Mouse (Mus musculus): Measurements from ENCODE around the gene Hint2. TPM values are rescaled to one million over a fixed set of nuclear protein-coding genes. Genes with fewer than 3 reads are reported as not detected.
A peak's percentile ranks its signal among the peaks of the same experiment; 100 is the strongest.

Hint2 gene
- polyA plus RNA-seq, 1 experiment from 2014 or later = 263 TPM

DNA sequence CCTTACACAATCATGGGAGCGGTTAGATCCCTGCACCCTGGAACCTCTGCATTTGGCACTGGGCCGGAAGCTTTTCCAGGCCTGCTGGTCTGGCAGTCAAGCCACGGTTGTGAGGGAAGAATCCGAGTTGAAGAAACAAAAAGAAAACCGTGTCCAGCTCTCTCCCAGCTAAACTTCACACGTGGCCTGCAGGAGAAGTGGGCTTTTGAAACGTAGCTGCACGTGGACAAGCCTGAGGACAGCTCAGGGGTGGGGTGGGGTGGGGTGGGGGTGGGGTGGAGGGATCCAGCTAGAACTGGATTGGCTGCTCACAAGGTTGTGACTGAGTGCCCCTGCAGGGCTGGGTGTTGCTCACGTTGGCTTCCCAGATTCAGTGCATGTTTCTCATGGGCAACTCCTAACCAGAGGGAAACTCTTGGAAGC, 39.0 kb upstream of the Hint2 start:
- Histone ChIP-seq H3K9ac (ENCODE audit: low read depth, low read length) (no peak overlapping the region), H3K4me1 (replicated peaks; ENCODE audit: insufficient read depth, low read length) (no peaks in the 10 kb centered on the region), H3K27ac (no peak overlapping the region), H3K9me3 (replicated peaks; ENCODE audit: low read length) (no peaks in the 10 kb centered on the region), H3K27me3 (ENCODE audit: insufficient read depth, low read length) (no peaks in the 10 kb centered on the region), H3K4me3 (replicated peaks; ENCODE audit: low read depth, low read length) (no peak overlapping the region), H3K4me2 (ENCODE audit: low read length) (no peak overlapping the region), H3K36me3 (ENCODE audit: insufficient read depth, low read length) (no peaks in the 10 kb centered on the region)
- no peak for TF ChIP-seq CTCF (IDR thresholded peaks at IDR 0.05; ENCODE audit: low read depth)
- DNase-seq (ENCODE audit: low spot score) (peak; percentile 13), ATAC-seq (replicated peaks; ENCODE audit: low FRiP score, low read depth) (peak; percentile 52; the same call in 1 of the 2 replicates)
- WGBS = 20% methylated on average over 9 of the region's 9 CpGs

GRCm38 (mm10) chr4:43694439-43695248, 38.4 kb upstream of the Hint2 start:
- Histone ChIP-seq H3K36me3 (ENCODE audit: insufficient read depth, low read length) (no peaks in the 10 kb centered on the region), H3K9me3 (replicated peaks; ENCODE audit: low read length) (no peaks in the 10 kb centered on the region), H3K9ac (ENCODE audit: low read depth, low read length) (no peak overlapping the region), H3K4me3 (replicated peaks; ENCODE audit: low read depth, low read length) (no peak overlapping the region), H3K4me1 (replicated peaks; ENCODE audit: insufficient read depth, low read length) (no peaks in the 10 kb centered on the region), H3K4me2 (ENCODE audit: low read length) (no peak overlapping the region), H3K27me3 (ENCODE audit: insufficient read depth, low read length) (no peaks in the 10 kb centered on the region), H3K27ac (no peak overlapping the region)
- WGBS = 87% methylated on average over 1 of the region's 1 CpGs
- TF ChIP-seq CTCF (IDR thresholded peaks at IDR 0.05; ENCODE audit: low read depth) = no peak
- DNase-seq (ENCODE audit: low spot score) (no peak), ATAC-seq (replicated peaks; ENCODE audit: low FRiP score, low read depth) (no peak)

GRCm38 (mm10) chr4:43693806-43694241, 37.6 kb upstream of the Hint2 start:
- H3K9me3 ChIP-seq (replicated peaks; ENCODE audit: low read length) = no peaks in the 10 kb centered on the region
- no peak overlapping the region for H3K9ac ChIP-seq (ENCODE audit: low read depth, low read length)
- no peak overlapping the region for H3K4me2 ChIP-seq (ENCODE audit: low read length)
- no peak overlapping the region for H3K27ac ChIP-seq
- WGBS = 68% methylated on average over 5 of the region's 5 CpGs
- H3K36me3 ChIP-seq (ENCODE audit: insufficient read depth, low read length) = no peaks in the 10 kb centered on the region
- no peaks in the 10 kb centered on the region for H3K27me3 ChIP-seq (ENCODE audit: insufficient read depth, low read length)
- no peak; the same call in 1 of the 2 replicates for ATAC-seq (replicated peaks; ENCODE audit: low FRiP score, low read depth)
- no peak for DNase-seq (ENCODE audit: low spot score)
- no peak overlapping the region for H3K4me3 ChIP-seq (replicated peaks; ENCODE audit: low read depth, low read length)
- TF ChIP-seq CTCF (IDR thresholded peaks at IDR 0.05; ENCODE audit: low read depth) = no peak
- H3K4me1 ChIP-seq (replicated peaks; ENCODE audit: insufficient read depth, low read length) = no peaks in the 10 kb centered on the region

- ATAC-seq (replicated peaks; ENCODE audit: low FRiP score, low read depth) = no peak
- Histone ChIP-seq H3K27me3 (ENCODE audit: insufficient read depth, low read length) (no peaks in the 10 kb centered on the region), H3K36me3 (ENCODE audit: insufficient read depth, low read length) (no peaks in the 10 kb centered on the region), H3K4me3 (replicated peaks; ENCODE audit: low read depth, low read length) (no peak overlapping the region), H3K4me2 (ENCODE audit: low read length) (no peak overlapping the region), H3K9ac (ENCODE audit: low read depth, low read length) (no peak overlapping the region), H3K27ac (no peak overlapping the region), H3K9me3 (replicated peaks; ENCODE audit: low read length) (no peaks in the 10 kb centered on the region), H3K4me1 (replicated peaks; ENCODE audit: insufficient read depth, low read length) (no peaks in the 10 kb centered on the region)
- DNase-seq (ENCODE audit: low spot score) = no peak
- 79% methylated on average over 5 of the region's 5 CpGs for WGBS
- TF ChIP-seq CTCF (IDR thresholded peaks at IDR 0.05; ENCODE audit: low read depth) = no peak
These were observed 34.8 kb upstream of the Hint2 start for GRCm38 (mm10) chr4:43691026-43691425.

DNA sequence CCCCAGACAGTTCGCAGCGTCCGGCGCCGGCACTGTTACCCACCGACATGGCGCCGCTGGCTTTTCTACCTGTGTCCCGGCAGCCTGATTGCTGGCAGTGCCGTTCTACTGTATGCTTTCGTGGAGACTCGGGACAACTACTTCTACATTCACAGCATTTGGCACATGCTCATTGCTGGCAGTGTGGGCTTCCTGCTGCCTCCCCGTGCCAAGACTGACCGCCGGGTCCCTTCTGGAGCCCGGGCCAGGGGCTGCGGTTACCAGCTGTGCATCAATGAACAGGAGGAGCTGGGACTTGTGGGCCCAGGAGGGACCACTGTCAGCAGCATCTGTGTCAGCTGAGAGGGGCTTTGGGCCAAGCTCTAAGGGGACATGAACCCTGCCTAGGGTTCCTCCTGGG, 33.8 kb upstream of the Hint2 start:
- 95% methylated on average over 17 of the region's 17 CpGs for WGBS
- H3K4me1 ChIP-seq (replicated peaks; ENCODE audit: insufficient read depth, low read length) = no peaks in the 10 kb centered on the region
- no peak for TF ChIP-seq CTCF (IDR thresholded peaks at IDR 0.05; ENCODE audit: low read depth)
- H3K27me3 ChIP-seq (ENCODE audit: insufficient read depth, low read length) = no peaks in the 10 kb centered on the region
- H3K4me2 ChIP-seq (ENCODE audit: low read length) = no peak overlapping the region
- H3K27ac ChIP-seq = no peak overlapping the region
- DNase-seq (ENCODE audit: low spot score) = no peak
- H3K9ac ChIP-seq (ENCODE audit: low read depth, low read length) = no peak overlapping the region
- no peaks in the 10 kb centered on the region for H3K36me3 ChIP-seq (ENCODE audit: insufficient read depth, low read length)
- no peak overlapping the region for H3K4me3 ChIP-seq (replicated peaks; ENCODE audit: low read depth, low read length)
- ATAC-seq (replicated peaks; ENCODE audit: low FRiP score, low read depth) = no peak
- no peaks in the 10 kb centered on the region for H3K9me3 ChIP-seq (replicated peaks; ENCODE audit: low read length)

DNA sequence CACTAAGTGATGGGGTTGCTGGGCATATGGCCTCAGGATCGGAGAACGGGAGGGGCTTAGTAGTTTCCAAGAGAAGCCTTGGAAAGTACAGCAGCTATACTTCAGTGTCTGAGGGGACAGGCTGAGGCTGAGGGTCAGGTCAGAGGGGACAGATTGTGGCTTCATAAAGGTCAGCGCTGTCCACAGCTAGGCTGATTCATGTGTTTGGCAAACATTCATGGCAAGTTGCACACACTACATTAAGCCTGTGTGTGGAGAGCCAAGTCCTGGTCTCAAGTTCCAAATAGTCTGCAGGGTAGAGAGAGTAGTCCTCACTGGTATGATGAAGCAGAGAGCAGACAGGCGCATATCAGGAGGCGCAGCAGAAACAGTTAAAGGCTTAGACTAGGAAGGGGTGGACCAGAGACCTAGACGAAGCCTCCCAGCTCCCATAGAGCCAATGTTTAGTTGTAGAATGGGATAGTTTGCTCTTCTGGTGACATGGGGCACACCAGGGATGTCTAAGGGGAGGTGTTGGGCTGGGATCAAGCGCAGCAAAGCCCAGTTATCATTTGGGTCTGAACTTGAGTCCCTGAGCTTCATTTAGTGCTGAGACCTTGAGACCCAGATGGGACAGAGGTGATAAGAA, 23.3 kb upstream of the Hint2 start:
- H3K4me1 ChIP-seq (replicated peaks; ENCODE audit: insufficient read depth, low read length) = no peaks in the 10 kb centered on the region
- no peak overlapping the region for H3K4me3 ChIP-seq (replicated peaks; ENCODE audit: low read depth, low read length)
- no peaks in the 10 kb centered on the region for H3K27me3 ChIP-seq (ENCODE audit: insufficient read depth, low read length)
- TF ChIP-seq CTCF (IDR thresholded peaks at IDR 0.05; ENCODE audit: low read depth) = no peak
- H3K9ac ChIP-seq (ENCODE audit: low read depth, low read length) = no peak overlapping the region
- 0 out of 2 replicates have a peak, but pooled peaks cover 7% of the 10 kb centered on the region for H3K36me3 ChIP-seq (ENCODE audit: insufficient read depth, low read length)
- ATAC-seq (replicated peaks; ENCODE audit: low FRiP score, low read depth) (no peak), DNase-seq (ENCODE audit: low spot score) (peak; percentile 29)
- H3K4me2 ChIP-seq (ENCODE audit: low read length) = no peak overlapping the region
- H3K27ac ChIP-seq = no peak overlapping the region
- H3K9me3 ChIP-seq (replicated peaks; ENCODE audit: low read length) = no peaks in the 10 kb centered on the region
- WGBS = 83% methylated on average over 7 of the region's 7 CpGs
